32 mouse cellular contexts compared by ENCODE assay signal in the genomic region with DNA sequence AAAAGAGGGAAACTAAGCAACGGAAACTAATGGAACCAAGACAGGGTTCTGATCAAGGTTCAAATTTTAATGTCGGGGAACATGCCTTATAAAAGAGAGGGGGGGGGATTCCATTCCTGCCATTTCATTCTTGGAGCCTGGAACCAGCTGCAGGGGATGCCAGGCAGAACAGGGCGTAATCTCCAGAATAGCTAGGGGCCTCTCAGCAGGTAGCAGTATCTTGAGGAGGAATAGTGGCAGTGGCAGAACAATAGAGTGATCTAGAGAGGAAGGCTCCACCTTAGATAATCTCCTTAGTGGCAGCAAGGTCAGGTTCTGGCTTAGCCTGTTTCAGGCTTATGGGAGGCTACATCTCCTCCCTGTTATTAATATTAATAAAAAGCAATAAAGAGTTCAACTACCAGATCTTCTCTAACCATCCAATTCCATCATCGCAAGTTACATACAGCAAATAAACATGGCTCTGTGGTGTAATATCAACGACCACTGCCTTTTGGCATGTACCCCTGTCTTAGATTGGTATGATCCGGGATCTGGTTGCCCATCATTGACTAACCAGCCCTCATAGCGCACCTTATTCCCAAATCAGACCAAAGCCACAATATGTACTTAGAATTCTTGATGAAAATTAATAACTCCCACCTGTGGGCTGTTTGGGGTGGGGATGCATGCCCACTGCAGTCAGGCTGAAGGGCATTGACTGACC. TPM values are rescaled to one million over a fixed set of nuclear protein-coding genes. Genes with fewer than 3 reads are reported as not detected.
"Had no signal": no experiment of that assay in that cellular context is flagged by ENCODE, and none has a peak within 500 bp of the region (broad histone marks: within the 10 kb centered on the region; RNA-seq: fewer than 3 reads in every experiment).

No protein-coding gene starts in this region.

RNA-seq across cellular contexts. Expression of a gene that starts 24.3 kb away (rescaled TPM):
- total RNA-seq: common myeloid progenitor, adult 5-6 weeks; forebrain, postnatal 0 days; gastrocnemius, adult 18-20 months; gastrocnemius, adult 2 months; gastrocnemius, adult 8-10 months; gastrocnemius, postnatal 10 days; gastrocnemius, postnatal 14 days; gastrocnemius, postnatal 25 days; gastrocnemius, postnatal 36 days; gastrocnemius, postnatal 4 days; granulocyte monocyte progenitor cell, adult 5-6 weeks; heart, adult 18-20 months; heart, adult 2 months; heart, adult 8-10 months had no signal
- polyA plus RNA-seq: cortical plate, adult 2 months; embryonic facial prominence, embryonic 10.5 days; embryonic facial prominence, embryonic 11.5 days; embryonic facial prominence, embryonic 12.5 days; embryonic facial prominence, embryonic 13.5 days; embryonic facial prominence, embryonic 14.5 days; embryonic facial prominence, embryonic 15.5 days; erythroblast, embryonic 14.5 days; forebrain, embryonic 11.5 days; forebrain, embryonic 12.5 days; forebrain, embryonic 13.5 days; forebrain, embryonic 15.5 days; forebrain, embryonic 16.5 days; forebrain, postnatal 0 days; gonadal fat pad, adult 2 months; heart, adult 2 months; heart, embryonic 10.5 days; heart, embryonic 11.5 days; heart, embryonic 12.5 days; heart, embryonic 13.5 days had no signal
